Mouse (Mus musculus) forelimb bud, embryonic 11.5 days (tissue): Measurements from ENCODE around the gene Vangl2.
"Not testable (repeated sequence)": the region's sequence is repeated elsewhere in the genome, so short reads cannot be mapped to it uniquely, and the experiment has no call there.

Source experiments
- DNase-seq: peaks from one replicate; pipeline ENCODE4 v3.0.0-alpha.2; 2012; ENCODE audit warnings: low read depth, low spot score

Gene Vangl2

DNA sequence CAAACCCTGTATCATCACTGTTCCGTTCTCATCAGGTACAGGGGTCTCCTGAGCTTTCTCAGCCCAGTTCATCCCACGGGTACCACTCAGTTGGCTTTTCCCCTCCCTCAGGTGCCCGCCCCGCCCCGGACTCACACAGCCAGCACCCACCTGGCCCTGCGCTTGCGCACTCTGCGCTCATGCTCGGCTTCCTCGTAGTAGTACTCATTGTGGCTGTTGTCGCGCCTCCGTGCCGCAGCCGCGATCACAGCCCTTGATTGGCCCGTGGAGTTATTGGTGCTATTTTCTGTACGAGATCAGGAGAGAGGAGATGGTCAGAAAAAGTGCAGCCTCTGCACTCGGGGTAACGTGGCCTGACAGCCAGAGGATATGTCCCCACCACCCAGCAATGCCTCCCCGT is 20.5 kb downstream of the Vangl2 start:
- no peak for DNase-seq

DNA sequence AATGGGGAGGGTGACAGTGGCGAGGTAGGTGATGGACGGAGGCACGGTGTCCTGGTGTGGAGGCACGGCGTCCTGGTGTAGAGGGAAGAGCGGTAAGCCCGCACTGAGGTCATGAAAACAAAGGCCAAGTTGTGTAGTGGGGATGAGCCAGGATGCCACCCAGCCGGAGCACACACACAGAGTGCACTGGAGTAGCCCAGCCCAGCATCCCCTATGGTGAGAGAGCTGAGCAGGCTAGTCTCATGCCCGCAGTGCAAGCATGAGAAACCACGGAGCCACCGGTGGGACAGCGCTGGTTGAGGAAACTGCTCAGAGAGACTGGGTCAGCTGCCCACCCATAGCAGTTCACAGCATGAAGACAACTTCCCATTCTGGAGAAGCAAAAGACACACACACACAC is 26.6 kb downstream of the Vangl2 start:
- DNase-seq, result no peak

DNA sequence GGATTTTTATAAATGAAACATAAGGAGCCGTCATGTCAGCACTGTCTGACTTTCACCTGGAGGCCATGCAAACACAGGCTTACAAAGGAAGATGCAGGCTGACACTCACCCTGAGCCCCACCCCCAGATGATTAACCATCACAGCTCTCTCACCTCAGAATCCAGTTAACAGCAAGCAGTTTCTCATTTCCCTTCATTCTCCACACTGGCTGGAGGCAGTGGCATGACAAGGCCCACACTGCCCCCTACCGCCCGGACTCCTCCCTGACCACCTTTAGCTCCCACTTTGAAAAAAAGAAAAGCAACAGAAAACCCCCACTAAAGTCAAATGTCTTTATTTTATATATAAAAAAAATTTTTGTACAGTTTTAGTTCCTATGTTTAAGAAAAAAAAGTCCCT is 27.6 kb downstream of the Vangl2 start:
- peak; percentile 50 for DNase-seq

DNA sequence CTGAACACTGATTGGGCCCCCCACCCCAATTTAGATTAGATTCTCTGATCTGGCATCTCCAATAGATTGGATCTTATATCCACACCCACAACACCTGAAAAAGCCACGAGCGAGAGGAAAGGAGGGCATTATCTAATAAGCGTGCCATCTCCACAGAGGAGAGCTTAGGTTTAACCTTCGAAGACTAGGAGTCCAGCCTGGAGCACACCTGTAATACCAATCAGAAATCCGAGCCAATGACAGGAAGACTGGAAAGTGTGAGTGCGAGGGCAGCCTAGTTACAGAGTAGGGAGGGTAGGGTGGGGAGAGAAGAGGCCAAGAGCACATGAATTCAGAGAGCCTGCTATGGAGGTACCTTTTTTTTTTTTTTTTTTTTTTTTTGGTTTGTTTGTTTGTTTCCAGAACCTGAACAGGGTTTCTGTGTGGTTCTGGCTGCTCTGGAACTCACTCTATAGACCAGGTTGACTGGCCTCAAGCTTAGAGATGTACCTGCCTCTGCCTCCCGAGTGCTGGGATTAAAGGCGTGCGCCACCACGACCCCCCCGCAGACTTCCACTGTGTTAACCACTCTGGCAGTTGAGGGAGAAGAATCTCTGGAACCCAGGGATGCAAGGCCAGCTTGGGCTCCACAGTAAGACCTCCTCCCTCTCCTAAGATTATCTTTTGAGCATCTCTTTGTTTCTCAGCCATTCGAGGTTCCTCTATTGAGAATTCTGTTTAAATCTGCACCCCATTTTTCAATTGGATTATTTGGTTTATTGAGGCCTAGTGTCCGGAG is 29.2 kb downstream of the Vangl2 start:
- DNase-seq, result no peak

DNA sequence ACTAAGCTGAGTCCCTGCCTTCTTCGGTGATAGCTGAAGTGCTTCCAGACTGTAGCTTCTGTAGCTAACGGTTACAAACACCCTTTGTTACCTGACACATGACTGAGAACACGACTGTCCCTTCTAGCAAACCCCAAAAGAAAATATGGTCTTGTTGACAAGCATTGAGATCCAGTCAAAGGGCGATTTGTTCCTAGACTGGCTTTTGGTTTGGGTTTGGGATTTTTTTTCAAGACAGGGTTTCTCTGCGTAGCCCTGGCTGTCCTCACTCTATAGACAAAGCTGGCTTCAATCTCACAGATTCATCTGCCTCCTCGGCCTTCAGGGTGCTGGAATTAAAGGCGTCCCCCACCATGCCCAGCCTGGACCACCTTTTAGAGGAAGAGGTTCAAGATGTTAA is 31.5 kb downstream of the Vangl2 start:
- no peak for DNase-seq

DNA sequence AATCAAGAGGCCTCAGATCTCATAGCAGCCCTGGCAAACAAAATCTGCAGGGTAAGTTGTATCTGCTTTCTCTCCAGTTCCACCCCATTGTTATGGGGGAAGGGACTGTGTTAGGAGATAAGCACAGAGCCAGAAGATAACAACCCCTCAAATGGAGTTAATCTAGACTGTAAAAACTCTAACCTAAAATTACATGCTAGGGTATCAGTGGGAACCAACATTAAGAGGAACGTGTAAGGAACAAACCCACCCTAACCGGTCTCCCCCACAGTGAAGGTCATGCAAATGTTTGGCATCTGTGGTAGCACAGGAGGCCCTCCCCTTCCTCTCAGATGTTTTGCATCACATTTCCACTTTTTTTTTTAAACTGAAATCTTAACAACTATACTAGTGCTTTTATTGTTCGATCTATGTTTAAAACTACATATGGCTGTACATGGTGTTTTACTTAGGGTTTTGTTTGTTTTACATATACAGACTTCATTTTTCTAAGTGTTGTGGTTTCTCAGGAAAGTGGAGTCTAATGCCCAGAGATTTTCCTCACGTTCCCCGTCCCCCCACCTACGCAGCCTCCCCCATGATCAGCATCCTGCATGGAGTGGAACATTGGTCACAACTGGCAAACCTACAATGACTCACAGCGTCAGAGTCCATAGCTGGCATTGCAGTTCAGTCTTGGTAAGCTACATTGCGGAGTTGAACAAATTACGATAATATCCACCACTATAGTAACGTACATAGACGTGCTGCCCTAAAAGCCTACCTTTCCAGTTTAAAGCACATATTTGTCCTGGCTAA is 33.1 kb downstream of the Vangl2 start:
- no peak for DNase-seq

DNA sequence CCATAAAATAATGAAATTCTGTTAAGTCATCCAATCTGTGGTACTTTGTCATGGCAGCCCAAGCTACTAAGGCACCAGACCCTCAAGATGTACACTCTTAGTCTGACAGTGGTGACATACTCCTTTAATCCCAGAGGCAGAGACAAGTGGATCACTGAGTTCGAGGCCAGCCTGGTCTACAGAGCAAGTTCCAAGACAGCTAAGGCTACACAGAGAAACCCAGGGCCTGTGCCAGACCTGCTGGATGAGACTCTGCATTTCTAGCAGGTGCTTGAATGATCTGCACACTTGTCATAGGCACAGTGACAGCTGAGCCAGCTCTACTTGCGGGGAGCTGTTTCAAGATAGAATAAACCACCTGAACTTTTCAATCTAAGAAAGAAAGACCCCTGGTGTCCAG is 33.7 kb downstream of the Vangl2 start:
- no peak for DNase-seq

DNA sequence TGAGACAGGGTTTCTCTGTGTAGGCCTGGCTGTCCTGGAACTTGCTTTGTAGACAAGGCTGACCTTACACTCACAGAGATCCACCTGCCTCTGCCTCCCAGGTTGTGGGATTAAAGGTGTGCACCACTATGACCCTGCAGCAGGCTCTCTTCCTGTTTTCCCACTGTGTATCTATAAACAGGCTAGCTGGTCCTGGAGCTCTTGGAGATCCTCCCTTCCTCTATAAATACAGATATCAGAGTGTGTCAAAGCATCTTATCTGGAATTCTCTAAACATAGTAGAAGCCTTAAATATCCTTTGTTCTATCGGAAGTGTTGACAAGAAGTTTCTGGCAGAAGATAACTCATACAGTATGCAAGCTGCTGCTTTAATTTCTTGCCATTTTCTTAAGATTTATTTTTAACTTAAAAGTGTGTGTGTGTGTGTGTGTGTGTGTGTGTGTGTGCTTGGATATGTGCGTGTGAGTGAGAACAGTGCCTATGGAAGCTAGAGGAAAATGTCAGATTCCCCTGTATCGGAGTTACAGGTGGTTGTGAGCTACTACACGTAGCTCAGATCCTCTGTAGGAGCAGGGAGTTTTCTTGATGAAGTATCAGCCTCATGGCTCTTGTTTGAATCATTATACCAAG is 35.2 kb downstream of the Vangl2 start:
- DNase-seq, result no peak

DNA sequence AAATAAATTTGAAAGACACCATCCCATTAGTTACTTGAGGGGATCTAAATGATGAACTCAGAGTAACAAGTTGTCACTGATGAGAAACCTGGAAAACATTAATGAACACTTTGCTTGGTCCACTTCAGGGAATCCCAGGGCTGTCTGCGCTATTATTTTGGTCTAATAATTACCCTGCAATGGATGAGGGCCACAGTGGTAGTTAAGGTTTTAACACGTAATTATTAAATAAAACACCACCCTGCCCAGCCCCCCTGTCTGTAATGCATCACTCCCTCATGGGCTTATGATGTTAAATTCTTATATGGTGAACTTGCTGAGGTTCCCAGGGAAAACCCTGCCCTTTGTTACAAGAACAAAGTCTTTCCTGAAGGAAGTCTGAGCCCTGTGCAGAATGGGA is 36.4 kb downstream of the Vangl2 start:
- no peak for DNase-seq

DNA sequence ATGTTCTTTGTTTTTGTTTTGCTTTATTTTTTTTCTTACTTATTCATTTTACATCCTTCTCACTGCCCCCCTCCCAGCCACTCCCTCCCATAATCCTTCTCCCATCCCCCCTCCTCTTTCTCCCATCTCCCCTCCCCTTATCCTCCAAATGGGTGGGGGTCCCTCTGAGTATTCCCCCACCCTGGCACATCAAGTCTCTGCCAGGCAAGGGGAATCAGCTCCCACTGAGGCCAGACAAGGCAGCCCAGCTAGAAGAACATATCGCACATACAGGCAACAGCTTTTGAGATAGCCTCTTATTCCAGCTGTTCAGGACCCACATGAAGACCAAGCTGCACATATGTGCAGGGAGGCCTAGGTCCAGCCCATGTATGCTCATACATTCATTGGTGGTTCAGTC is 44.1 kb downstream of the Vangl2 start:
- DNase-seq, result no peak

DNA sequence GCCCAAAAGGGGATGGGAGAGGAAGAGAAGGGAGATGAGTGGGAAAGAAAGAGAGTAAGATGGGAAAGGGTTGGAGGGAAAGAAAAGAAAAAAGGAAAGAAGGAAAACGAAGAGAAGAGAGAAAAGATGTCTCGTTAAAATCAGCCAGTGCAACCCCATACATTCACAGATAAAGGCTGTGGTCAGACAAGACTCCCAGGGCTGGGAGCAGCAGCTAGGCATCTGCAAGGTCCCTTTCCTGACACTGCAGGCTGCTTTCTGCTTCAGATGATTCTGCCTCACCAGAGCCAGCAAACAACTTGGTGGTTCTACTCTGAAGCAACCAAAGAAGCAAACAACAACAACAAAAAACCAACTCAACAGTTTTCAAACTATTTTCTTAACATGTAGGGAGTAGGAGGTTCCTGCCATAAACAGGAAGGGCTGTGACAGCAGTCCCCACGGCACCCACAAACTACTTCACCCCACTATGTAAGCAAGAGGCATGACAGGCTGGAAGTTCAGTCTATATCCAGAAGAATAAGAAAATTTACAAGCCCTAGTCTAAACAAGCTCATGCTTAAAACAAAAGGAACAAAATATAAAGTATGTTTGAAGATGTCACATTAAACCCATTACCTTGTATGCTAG is 44.8 kb downstream of the Vangl2 start:
- DNase-seq, result no peak

DNA sequence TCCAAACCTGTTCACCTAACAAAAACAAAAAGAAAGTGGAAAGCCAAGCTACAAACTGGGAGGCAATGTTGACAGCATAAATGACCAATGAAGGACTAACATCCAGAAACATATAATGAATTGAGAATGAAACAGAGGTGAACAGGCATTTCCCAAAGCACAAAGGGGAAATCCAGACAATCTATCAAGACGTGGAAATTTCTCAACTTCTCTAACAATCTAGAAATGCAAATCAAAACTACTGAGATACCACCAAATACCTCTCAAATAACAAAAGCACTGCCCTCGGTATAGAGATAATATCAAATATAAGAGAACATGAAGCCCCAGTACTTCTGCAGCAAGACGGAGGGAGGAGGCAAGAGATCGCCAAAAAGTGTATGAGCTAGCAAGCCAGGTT is 45.5 kb downstream of the Vangl2 start:
- no peak for DNase-seq

DNA sequence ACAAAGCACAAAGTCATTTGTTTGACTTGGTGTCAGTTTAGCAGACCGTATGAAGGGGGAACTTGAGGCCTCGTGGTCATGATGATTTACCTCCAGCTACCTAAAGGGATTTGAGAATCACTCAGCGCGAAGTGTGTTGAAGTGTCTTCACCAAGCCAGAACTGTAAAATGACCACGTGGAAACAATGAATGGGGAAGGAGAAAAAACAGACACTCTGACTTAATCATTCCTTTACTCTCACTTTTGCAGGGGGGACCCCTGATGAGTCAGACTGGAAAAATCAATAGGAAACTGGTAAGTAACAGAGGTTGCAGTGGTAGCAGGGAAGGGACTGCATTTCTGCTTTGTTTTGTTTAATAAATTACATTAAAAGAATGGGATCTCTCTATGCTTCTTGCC is 46.1 kb downstream of the Vangl2 start:
- no peak for DNase-seq

DNA sequence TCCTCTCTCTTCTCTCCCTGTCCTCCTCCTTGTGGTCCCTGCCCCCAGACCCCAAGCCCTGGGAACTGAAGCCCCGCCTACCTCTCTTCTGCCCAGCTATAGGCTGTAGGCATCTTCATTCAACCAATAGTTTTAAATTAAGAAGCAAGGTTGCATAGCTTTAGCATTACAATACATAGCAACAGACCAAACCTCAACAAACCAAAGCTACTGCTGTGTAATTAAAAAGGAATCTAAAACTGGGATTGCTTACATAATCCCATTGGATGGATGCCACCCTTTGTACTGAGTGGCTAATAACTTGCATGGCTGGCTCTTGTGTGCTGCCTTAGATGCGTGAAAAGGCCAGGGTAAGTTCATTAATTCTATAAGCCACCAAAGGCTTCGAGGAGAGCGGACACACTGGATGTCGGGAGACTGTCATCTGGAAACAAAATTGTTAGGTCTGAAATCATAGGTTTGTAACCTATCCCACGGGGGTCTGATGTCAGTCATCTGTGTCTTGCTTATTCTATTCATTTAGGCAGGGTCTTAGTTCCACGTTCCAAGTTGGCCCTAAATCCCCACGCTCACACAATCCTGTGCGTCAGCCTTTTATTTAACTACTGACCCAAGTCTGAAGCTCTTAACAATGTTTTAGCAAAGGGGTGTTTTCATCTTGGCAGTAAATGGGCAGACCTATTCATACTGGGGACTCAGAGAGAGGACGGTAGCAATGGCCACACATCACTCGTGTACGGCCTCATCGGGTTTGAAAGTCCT is 48.1 kb downstream of the Vangl2 start:
- DNase-seq, result no peak

DNA sequence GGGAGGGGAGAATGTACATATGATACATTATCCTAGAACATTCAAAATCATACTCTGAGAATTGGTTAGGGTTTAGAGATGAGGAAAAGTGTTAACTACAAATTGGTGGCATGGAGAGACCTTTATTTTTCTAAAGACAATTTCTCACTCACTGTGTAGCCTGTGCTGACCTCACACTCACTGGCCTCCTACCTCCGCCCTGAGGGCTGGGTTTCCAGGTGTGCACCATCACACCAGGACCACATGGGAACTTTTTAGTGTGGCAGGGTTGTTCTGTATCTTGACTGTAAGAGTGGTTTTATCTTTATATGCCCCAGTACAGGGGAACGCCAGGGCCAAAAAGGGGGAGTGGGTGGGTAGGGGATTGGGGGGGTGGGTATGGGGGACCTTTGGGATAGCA is 50.4 kb downstream of the Vangl2 start:
- no peak for DNase-seq

DNA sequence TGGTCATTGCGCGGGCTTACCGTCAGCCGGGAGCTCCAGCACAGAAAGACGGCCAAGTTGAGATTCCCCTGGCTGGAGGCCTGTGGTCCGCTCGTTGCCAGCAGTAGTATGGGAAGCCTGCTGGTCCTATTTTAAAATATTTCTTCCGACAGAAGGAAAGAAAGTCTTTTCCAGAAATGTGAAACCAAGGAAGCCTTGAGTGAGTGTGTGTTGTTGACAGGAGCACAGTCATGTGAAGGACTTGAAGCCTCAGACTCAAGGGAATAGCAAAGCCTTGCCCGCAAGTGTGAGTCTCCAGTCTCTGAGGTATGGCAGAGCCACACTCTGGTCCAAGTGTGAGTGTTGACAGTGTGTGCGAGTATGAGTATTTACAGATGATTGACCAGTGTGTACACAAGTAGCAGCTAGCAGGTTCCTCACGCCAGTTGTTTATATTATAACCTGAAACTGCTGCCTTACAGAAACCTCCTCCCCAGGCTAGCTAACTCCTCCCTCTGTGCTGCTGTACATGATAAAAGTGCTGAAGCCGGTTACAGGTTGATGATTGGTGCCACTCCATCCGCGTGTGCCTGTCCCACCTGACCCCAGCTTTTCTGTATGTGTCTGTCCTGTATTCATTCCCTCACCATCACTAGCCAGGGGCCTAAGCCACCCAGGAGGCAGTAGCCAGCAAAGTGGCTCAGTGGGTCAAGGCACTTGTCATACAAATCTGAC is 51.3 kb downstream of the Vangl2 start:
- DNase-seq, result no peak

DNA sequence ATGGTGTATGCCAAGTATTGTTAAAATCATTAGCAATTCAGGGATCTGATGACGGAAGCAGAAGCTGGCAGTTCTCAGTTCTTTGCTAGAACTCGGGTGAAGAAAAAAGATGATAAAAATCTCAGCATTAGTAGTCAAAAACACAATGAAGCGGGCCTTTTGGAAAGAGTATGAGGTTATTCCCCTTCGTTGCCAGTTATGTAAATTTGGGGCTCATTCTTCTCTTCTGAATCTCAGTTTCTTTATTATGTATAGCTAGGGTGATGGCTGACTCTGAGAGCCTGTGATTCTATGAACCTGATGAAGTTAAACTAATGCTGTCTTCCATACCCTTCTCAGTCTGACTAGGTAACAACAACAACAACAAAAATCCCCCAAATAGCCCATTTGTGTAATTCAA is 52.4 kb downstream of the Vangl2 start:
- no peak for DNase-seq

DNA sequence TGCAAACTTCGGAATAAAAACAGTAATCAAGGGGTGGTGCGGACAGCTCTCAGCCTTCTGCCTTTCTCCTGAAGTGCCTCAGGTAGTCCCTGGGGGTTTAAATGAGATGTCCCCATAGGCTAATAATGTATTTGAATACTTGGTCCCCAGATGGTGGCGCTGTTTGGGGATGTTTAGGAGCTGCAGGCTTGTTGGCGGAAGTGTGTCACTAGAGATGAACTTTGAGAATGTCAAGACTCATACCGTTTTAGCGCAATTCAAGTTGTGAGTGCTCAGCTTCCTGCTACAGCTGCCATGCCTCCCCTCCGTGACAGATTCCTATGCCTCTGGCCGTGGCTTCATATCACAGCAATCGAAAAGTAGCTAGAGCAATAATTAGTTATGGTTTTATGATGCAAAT is 52.9 kb downstream of the Vangl2 start:
- DNase-seq, result no peak

DNA sequence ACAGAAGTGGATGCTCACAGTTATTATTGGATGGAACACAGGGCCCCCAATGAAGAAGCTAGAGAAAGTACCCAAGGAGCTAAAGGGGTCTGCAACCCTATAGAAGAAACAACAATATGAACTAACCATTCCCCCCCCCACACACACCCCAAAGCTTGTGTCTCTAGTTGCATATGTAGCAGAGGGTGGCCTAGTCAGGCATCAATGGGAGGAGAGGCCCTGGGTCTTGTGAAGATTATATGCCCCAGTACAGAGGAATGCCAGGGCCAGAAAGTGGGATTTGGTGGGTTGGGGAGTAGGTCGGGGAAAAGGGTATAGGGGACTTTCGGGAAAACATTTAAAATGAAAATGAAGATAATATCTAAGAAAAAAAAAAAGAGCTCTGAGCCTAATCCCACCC is 53.9 kb downstream of the Vangl2 start:
- not testable (repeated sequence) for DNase-seq

DNA sequence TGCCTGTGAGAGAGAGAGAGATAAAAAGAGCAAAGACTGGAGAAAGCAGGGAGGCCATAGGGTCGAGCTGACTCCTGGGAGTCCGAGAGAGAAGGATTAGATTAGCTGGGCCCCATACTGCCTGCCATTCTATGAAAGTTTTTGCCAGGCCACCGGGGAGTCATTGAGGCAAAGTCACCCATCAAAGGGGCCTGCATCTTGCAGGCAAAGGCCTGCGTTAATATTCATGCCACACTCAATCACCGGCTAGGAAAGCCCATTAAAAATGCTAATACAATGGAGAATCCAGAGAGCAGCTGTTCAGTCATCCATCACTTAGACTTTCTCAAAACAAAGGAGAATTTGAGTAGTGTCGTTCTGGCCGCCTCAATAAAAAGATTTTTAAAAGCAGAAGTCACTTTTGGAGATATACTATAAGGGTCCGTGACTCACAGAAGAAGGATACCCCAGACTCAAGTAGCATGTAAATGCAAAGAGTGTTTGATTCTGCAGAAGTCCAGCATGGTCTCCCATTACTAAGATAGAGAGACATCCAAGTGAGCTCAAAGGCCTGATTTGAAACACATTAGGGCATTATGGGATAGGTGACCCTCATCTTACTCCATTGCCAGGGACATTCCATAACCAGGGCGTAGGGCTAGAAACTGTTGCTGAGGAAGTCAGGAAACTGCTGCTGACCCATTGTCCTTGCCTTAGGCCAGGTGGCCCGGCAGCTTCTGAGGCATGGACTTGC is 57.2 kb downstream of the Vangl2 start:
- DNase-seq, result no peak
